Mouse (Mus musculus): ENCODE measurements around the gene M1ap.

Gene M1ap

GRCm38 (mm10) chr6:83037188-83037587 lies 90.5 kb downstream of the M1ap start:
- no peak for DNase-seq

- peak; percentile 94 for DNase-seq
These were observed 91.9 kb downstream of the M1ap start for GRCm38 (mm10) chr6:83038496-83039012.

- no peak for DNase-seq
These were observed 93.9 kb downstream of the M1ap start for GRCm38 (mm10) chr6:83040601-83041000.

GRCm38 (mm10) chr6:83043561-83043960 lies 96.9 kb downstream of the M1ap start:
- no peak for DNase-seq

- no peak for DNase-seq
These were observed 97.3 kb downstream of the M1ap start for GRCm38 (mm10) chr6:83043993-83044392.

- no peak for DNase-seq
These were observed 98.0 kb downstream of the M1ap start for GRCm38 (mm10) chr6:83044742-83045141.

GRCm38 (mm10) chr6:83049367-83049766 lies 102.7 kb downstream of the M1ap start:
- no peak for DNase-seq

- DNase-seq = peak; percentile 22
These were observed 106.6 kb downstream of the M1ap start for GRCm38 (mm10) chr6:83053136-83053960.

GRCm38 (mm10) chr6:83054074-83054851 lies 107.6 kb downstream of the M1ap start, which contains the start of gene Aup1:
TSS of gene Aup1 (plus strand) at chr6:83054521.
- peak; percentile 96 for DNase-seq

- peak; percentile 66 for DNase-seq
These were observed 108.2 kb downstream of the M1ap start, which contains the start of gene Htra2 for GRCm38 (mm10) chr6:83054871-83055431. TSS of gene Htra2 (minus strand) at chr6:83055273.

- no peak for DNase-seq
These were observed 111.1 kb downstream of the M1ap start, which contains the start of gene Dqx1 for GRCm38 (mm10) chr6:83057790-83058189. TSS of gene Dqx1 (plus strand) at chr6:83057844.

GRCm38 (mm10) chr6:83058725-83059124 lies 112.0 kb downstream of the M1ap start:
- DNase-seq = no peak

GRCm38 (mm10) chr6:83065995-83066394 lies 119.3 kb downstream of the M1ap start:
- DNase-seq = peak; percentile 45

GRCm38 (mm10) chr6:83066441-83066840 lies 119.7 kb downstream of the M1ap start:
- no peak for DNase-seq

GRCm38 (mm10) chr6:83068221-83068620 lies 121.5 kb downstream of the M1ap start:
- no peak for DNase-seq

- no peak for DNase-seq
These were observed 122.2 kb downstream of the M1ap start for GRCm38 (mm10) chr6:83068706-83069487.

GRCm38 (mm10) chr6:83069488-83070246 lies 123.0 kb downstream of the M1ap start:
- no peak for DNase-seq

- DNase-seq = no peak
These were observed 123.4 kb downstream of the M1ap start, which contains the start of gene Tlx2 for GRCm38 (mm10) chr6:83070247-83070310. TSS of gene Tlx2 (minus strand) at chr6:83070293.

GRCm38 (mm10) chr6:83070311-83071219 lies 123.9 kb downstream of the M1ap start:
- peak; percentile 40 for DNase-seq

GRCm38 (mm10) chr6:83071220-83071619 lies 124.5 kb downstream of the M1ap start:
- no peak for DNase-seq

- peak; percentile 52 for DNase-seq
These were observed 128.3 kb downstream of the M1ap start for GRCm38 (mm10) chr6:83074979-83075378.

Data from thymus, postnatal 25 days (tissue).